Mouse (Mus musculus) forebrain, embryonic 12.5 days (tissue): ENCODE results near the gene Mpc2. TPM values are rescaled to one million over a fixed set of nuclear protein-coding genes. Genes with fewer than 3 reads are reported as not detected.

Experiments
- polyA plus RNA-seq: library from polyadenylated mRNA; unstranded; fragments of >200 nt; fragmentation: Nextera tagmentation; extraction: Ambion mirVana; gene quantifications from 2 replicates; pipeline ENCODE4 v1.2.1, GENCODE M21; 2016

Gene Mpc2
- polyA plus RNA-seq, 1 experiment from 2014 or later = 126 TPM

Other genes with a start within 250 kb of the Mpc2 start
- gene Tiprl, start 223.6 kb upstream of the Mpc2 start, polyA plus RNA-seq = 106 and 107 TPM in 2 replicates
- 3.4 and 3.7 TPM in 2 replicates for gene Gpr161, start 164.8 kb upstream of the Mpc2 start, polyA plus RNA-seq
- 8.8 and 9.9 TPM in 2 replicates for gene Dcaf6, start 162 bp upstream of the Mpc2 start, polyA plus RNA-seq
- gene Adcy10, start 24.5 kb downstream of the Mpc2 start, polyA plus RNA-seq = 0.17 TPM in 2 replicates
- 125 and 126 TPM in 2 replicates for gene Mpzl1, start 173.9 kb downstream of the Mpc2 start, polyA plus RNA-seq
- gene Rcsd1, start 249.1 kb downstream of the Mpc2 start, polyA plus RNA-seq = 6.7 and 8.1 TPM in 2 replicates